Comparison of ENCODE assay signal across 29 mouse cellular contexts in genomic region chr19:28167451-28168165, GRCm38 (mm10).
DNase-seq lines count a peak whose midpoint lies in the region; ATAC-seq and TF ChIP-seq lines count a peak whose summit lies in the region.
"Had no signal": no experiment of that assay in that cellular context is flagged by ENCODE, and none has a peak within 500 bp of the region (broad histone marks: within the 10 kb centered on the region; RNA-seq: fewer than 3 reads in every experiment).

No protein-coding gene starts in this region.

- DNase-seq in brain, embryonic 14.5 days (ENCODE audit: low read depth), result peak; percentile 19
- DNase-seq in lung, adult 18-20 months, result peak; percentile 22 to 53
- peak; percentile 48 for DNase-seq in lung, postnatal 25 days (ENCODE audit: low spot score)
- no peak for DNase-seq in heart, postnatal 36 days
- DNase-seq in cerebellum, postnatal 36 days, result no peak
- DNase-seq in left cerebral cortex, adult 11 months (ENCODE audit: low spot score), result no peak
- DNase-seq: adrenal gland, adult 8-10 months; B cell, adult 2 months; cerebellum, adult 11 months; cerebellum, adult 9-11 months; gastrocnemius, postnatal 25 days; heart, adult 18-20 months; heart, postnatal 4 days; kidney, postnatal 36 days; layer of hippocampus, postnatal 36 days; liver, embryonic 13.5 days; right cerebral cortex, postnatal 14 days; thymus, postnatal 4 days had no signal

- no peak overlapping the region for H3K4me3 ChIP-seq in liver, embryonic 16.5 days (ENCODE audit: low read depth, low read length)
- H3K4me3 ChIP-seq in liver, embryonic 12.5 days, result no peak overlapping the region
- H3K4me3 ChIP-seq: erythroblast, embryonic 14.5 days; forebrain, embryonic 13.5 days; hindbrain, embryonic 13.5 days; liver, embryonic 13.5 days; megakaryocyte, embryonic 14.5 days; midbrain, embryonic 12.5 days; neural tube, embryonic 13.5 days had no signal

- H3K27me3 ChIP-seq in liver, embryonic 16.5 days (ENCODE audit: control insufficient read depth, insufficient read depth, low read depth, low read length), result no peaks in the 10 kb centered on the region
- H3K27me3 ChIP-seq in liver, embryonic 12.5 days (replicated peaks), result no peaks in the 10 kb centered on the region
- H3K27me3 ChIP-seq: forebrain, embryonic 13.5 days; liver, embryonic 13.5 days; megakaryocyte, embryonic 14.5 days; neural tube, embryonic 13.5 days had no signal

- intact Hi-C loops in heart, postnatal 36 days (cut with DNase I), result loop anchor here (10.0 kb wide), 2 partner anchors 367 to 457 kb away; no protein-coding TSS in a partner anchor

- H3K4me1 ChIP-seq in liver, embryonic 16.5 days (ENCODE audit: control insufficient read depth, low read depth, low read length), result no peaks in the 10 kb centered on the region
- H3K4me1 ChIP-seq in liver, embryonic 12.5 days, result no peaks in the 10 kb centered on the region
- H3K4me1 ChIP-seq: liver, embryonic 13.5 days; megakaryocyte, embryonic 14.5 days had no signal

- no peak for TF ChIP-seq CTCF in brain, embryonic 14.5 days (IDR thresholded peaks at IDR 0.05; ENCODE audit: borderline replicate concordance, extremely low read depth, insufficient read depth, insufficient read length)

- H3K9ac ChIP-seq in liver, embryonic 16.5 days (ENCODE audit: low read depth, low read length), result no peak overlapping the region
- no peak overlapping the region for H3K9ac ChIP-seq in liver, embryonic 12.5 days
- H3K9ac ChIP-seq: forebrain, embryonic 13.5 days; hindbrain, embryonic 13.5 days; liver, embryonic 13.5 days; midbrain, embryonic 12.5 days; neural tube, embryonic 13.5 days had no signal

- peak; percentile 65 for ATAC-seq in liver, embryonic 16.5 days (ENCODE audit: low read depth)
- ATAC-seq in liver, embryonic 12.5 days, result no peak
- ATAC-seq: activated CD4-positive, CD25-positive, alpha-beta regulatory T cell, adult 4 months; forebrain, embryonic 13.5 days; intestine, embryonic 16.5 days had no signal

- no peak for TF ChIP-seq POLR2A in brain, embryonic 14.5 days (IDR thresholded peaks at IDR 0.05; ENCODE audit: borderline replicate concordance, extremely low read depth, insufficient read depth, insufficient read length, poor library complexity, severe bottlenecking)

- no peak overlapping the region for H3K4me2 ChIP-seq in liver, embryonic 16.5 days (ENCODE audit: low read depth, low read length)
- H3K4me2 ChIP-seq in liver, embryonic 12.5 days, result no peak overlapping the region
- H3K4me2 ChIP-seq: forebrain, embryonic 13.5 days; heart, embryonic 11.5 days; hindbrain, embryonic 13.5 days; liver, embryonic 13.5 days; midbrain, embryonic 12.5 days; neural tube, embryonic 13.5 days had no signal

- H3K9me3 ChIP-seq in liver, embryonic 16.5 days (replicated peaks; ENCODE audit: control insufficient read depth, low read length), result no peaks in the 10 kb centered on the region
- H3K9me3 ChIP-seq in liver, embryonic 12.5 days (replicated peaks), result no peaks in the 10 kb centered on the region
- H3K9me3 ChIP-seq: forebrain, embryonic 13.5 days; hindbrain, embryonic 13.5 days; liver, embryonic 13.5 days; midbrain, embryonic 12.5 days; neural tube, embryonic 13.5 days had no signal

- WGBS in liver, embryonic 16.5 days (ENCODE audit: insufficient replicate concordance), result 66% methylated on average over 12 of the region's 12 CpGs
- 68% methylated on average over 12 of the region's 12 CpGs for WGBS in liver, embryonic 12.5 days (ENCODE audit: insufficient replicate concordance)

- H3K36me3 ChIP-seq in liver, embryonic 16.5 days (ENCODE audit: control insufficient read depth, insufficient read depth), result no peaks in the 10 kb centered on the region
- H3K36me3 ChIP-seq in liver, embryonic 12.5 days, result no peaks in the 10 kb centered on the region
- H3K36me3 ChIP-seq: hindbrain, embryonic 13.5 days; liver, embryonic 13.5 days; midbrain, embryonic 12.5 days; neural tube, embryonic 13.5 days had no signal

- H3K27ac ChIP-seq in liver, embryonic 16.5 days (ENCODE audit: low read length), result no peak overlapping the region
- no peak overlapping the region for H3K27ac ChIP-seq in liver, embryonic 12.5 days
- H3K27ac ChIP-seq: forebrain, embryonic 13.5 days; hindbrain, embryonic 13.5 days; liver, embryonic 13.5 days; midbrain, embryonic 12.5 days; neural tube, embryonic 13.5 days had no signal

Comparison
In these comparisons a context has a peak if more than half of its experiments do, and no peak if none do; other contexts are left out.
1. DNase-seq: peak in brain, embryonic 14.5 days (single experiment), lung, adult 18-20 months (2 of 2) and lung, postnatal 25 days (single experiment); none in heart, postnatal 36 days (0 of 2), cerebellum, postnatal 36 days (0 of 2) and left cerebral cortex, adult 11 months (single experiment).